Mouse (Mus musculus) spleen, adult 2 months (tissue): ENCODE results near the gene Slit3.

Experiments used
- CTCF ChIP-seq: fragments of 200-500 bp; IDR thresholded peaks from 2 replicates; pipeline ENCODE4 v1.5.1; 2011; ENCODE audit warnings: mild to moderate bottlenecking, inconsistent platforms; ENCODE audit not compliant: insufficient read depth, insufficient read length, insufficient replicate concordance; ENCODE audit errors: extremely low read depth
- POLR2A ChIP-seq: fragments of 200-500 bp; IDR thresholded peaks from 2 replicates; pipeline ENCODE4 v1.6.1; 2011; ENCODE audit warnings: low read depth, low read length, inconsistent platforms

GRCm38 (mm10) chr11:35362975-35363374 is 242.0 kb downstream of the Slit3 start:
- TF ChIP-seq CTCF (no peak), POLR2A (no peak)
